Mouse (Mus musculus) right cerebral cortex, postnatal 25 days (tissue): ENCODE results near the gene Tmem108.

Experiments
- DNase-seq: peaks from one replicate; pipeline ENCODE4 v3.0.0; 2022

Tmem108 gene

GRCm38 (mm10) chr9:103580186-103580585 is 181.5 kb downstream of the Tmem108 start:
- no peak for DNase-seq

GRCm38 (mm10) chr9:103579411-103580026 is 182.1 kb downstream of the Tmem108 start:
- DNase-seq, result no peak

- no peak for DNase-seq
Observed at GRCm38 (mm10) chr9:103577731-103578130, 183.9 kb downstream of the Tmem108 start.

- DNase-seq, result no peak
Observed at GRCm38 (mm10) chr9:103577181-103577580, 184.5 kb downstream of the Tmem108 start.

GRCm38 (mm10) chr9:103575901-103576300 is 185.7 kb downstream of the Tmem108 start:
- DNase-seq, result no peak

- DNase-seq, result no peak
Observed at GRCm38 (mm10) chr9:103573994-103574750, 187.5 kb downstream of the Tmem108 start.

GRCm38 (mm10) chr9:103570158-103570741 is 191.4 kb downstream of the Tmem108 start:
- DNase-seq, result no peak

- no peak for DNase-seq
Observed at GRCm38 (mm10) chr9:103568983-103569382, 192.7 kb downstream of the Tmem108 start.

- DNase-seq, result no peak
Observed at GRCm38 (mm10) chr9:103565186-103565585, 196.5 kb downstream of the Tmem108 start.

GRCm38 (mm10) chr9:103563864-103564610 is 197.6 kb downstream of the Tmem108 start:
- DNase-seq, result no peak

- no peak for DNase-seq
Observed at GRCm38 (mm10) chr9:103562063-103562462, 199.6 kb downstream of the Tmem108 start.

GRCm38 (mm10) chr9:103558741-103559140 is 202.9 kb downstream of the Tmem108 start:
- no peak for DNase-seq

- DNase-seq, result peak; percentile 58
Observed at GRCm38 (mm10) chr9:103558240-103558639, 203.4 kb downstream of the Tmem108 start.

GRCm38 (mm10) chr9:103557085-103557484 is 204.6 kb downstream of the Tmem108 start:
- no peak for DNase-seq

GRCm38 (mm10) chr9:103555334-103555733 is 206.3 kb downstream of the Tmem108 start:
- no peak for DNase-seq

GRCm38 (mm10) chr9:103550661-103551248 is 210.9 kb downstream of the Tmem108 start:
- no peak for DNase-seq

GRCm38 (mm10) chr9:103549178-103549577 is 212.5 kb downstream of the Tmem108 start:
- peak; percentile 50 for DNase-seq

- DNase-seq, result no peak
Observed at GRCm38 (mm10) chr9:103548606-103549005, 213.0 kb downstream of the Tmem108 start.

- no peak for DNase-seq
Observed at GRCm38 (mm10) chr9:103546695-103547645, 214.7 kb downstream of the Tmem108 start.

- DNase-seq, result no peak
Observed at GRCm38 (mm10) chr9:103545729-103546128, 215.9 kb downstream of the Tmem108 start.

GRCm38 (mm10) chr9:103545271-103545670 is 216.4 kb downstream of the Tmem108 start:
- DNase-seq, result no peak

GRCm38 (mm10) chr9:103544599-103544998 is 217.0 kb downstream of the Tmem108 start:
- no peak for DNase-seq
